Mouse (Mus musculus) cortical plate, adult 2 months (tissue): ENCODE data around the gene Cdh5.

Experiments
- CTCF ChIP-seq: fragments of 200-500 bp; IDR thresholded peaks from 2 replicates; pipeline ENCODE4 v1.5.1; 2011; ENCODE audit warnings: mild to moderate bottlenecking, control low read depth, low read length; ENCODE audit not compliant: insufficient read depth; ENCODE audit errors: extremely low read depth
- POLR2A ChIP-seq: fragments of 200-500 bp; IDR thresholded peaks from 2 replicates; pipeline ENCODE4 v1.6.1; 2011; ENCODE audit warnings: mild to moderate bottlenecking, low read length, control low read depth; ENCODE audit not compliant: insufficient read depth; ENCODE audit errors: extremely low read depth

DNA sequence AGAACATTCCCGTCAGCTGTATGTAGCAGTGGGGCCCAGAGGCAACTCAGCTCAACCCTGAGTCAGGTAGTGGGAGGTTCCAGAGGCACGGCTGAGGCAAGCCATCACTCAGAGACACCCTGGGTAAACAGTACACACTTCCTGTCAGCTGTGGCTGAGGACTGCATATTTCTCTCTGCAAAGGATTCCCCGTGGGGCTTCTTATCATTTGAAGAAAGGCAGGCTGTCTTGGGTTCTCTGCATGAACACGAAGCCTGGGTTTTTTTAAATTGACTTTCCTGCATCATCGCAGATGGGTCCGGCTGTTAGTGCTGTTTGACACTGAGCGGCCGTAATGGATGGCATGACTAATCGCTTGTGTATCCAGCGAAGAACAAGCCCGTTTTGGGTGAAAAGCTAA is 90.1 kb downstream of the Cdh5 start:
- TF ChIP-seq CTCF (no peak), POLR2A (no peak)
